Mouse (Mus musculus) CD4-positive, CD25-positive, alpha-beta regulatory T cell (primary cell): Measurements from ENCODE around the gene Spatc1l. TPM values are rescaled to one million over a fixed set of nuclear protein-coding genes. Genes with fewer than 3 reads are reported as not detected.

Experiments used
- polyA plus RNA-seq: library from polyadenylated mRNA; unstranded; fragments of 100-300 nt; shearing (Covaris generic); gene quantifications from one replicate; pipeline ENCODE4 v1.2.1, GENCODE M21; 2017

Gene Spatc1l
- 0.17 TPM for polyA plus RNA-seq

GRCm38 (mm10) chr10:76561972-76562371 lies at the start of gene Spatc1l:
Gene Spatc1l, plus strand, starts transcription at chr10:76562272.

GRCm38 (mm10) chr10:76531375-76531774 lies 30.7 kb upstream of the Spatc1l start, which contains the start of gene Lss:
Gene Lss, plus strand, starts transcription at chr10:76531588.

DNA sequence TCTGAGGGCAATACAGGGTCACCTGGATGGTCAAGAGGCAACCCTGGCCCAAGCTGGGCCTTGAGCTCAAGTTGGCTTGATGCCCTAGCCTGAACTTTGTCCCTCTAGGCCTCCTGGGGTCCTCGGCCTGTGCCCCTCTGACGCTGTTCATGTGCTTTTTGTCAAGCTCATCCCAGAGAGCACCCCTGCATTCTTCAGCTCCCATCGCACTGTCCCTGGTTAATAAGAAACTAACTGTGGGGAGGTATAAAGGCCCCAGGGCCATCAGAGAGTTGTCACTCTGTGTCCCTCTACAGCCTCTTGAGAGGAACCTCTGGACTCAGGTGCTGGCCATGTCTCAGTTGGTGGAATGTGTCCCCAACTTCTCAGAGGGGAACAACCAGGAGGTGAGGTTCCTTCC lies 13.3 kb downstream of the Spatc1l start, which contains the start of gene Ftcd:
TSS of gene Ftcd (plus strand) at position 275 of the 400 bp plus-strand sequence.

Other genes with a start within 250 kb of the Spatc1l start
- gene Dip2a, start 217.0 kb upstream of the Spatc1l start, polyA plus RNA-seq: 8.3 TPM
- 8.1 TPM for gene AC141477.1, start 121.8 kb upstream of the Spatc1l start, polyA plus RNA-seq
- gene Pcnt, start 119.5 kb upstream of the Spatc1l start, polyA plus RNA-seq: 20.7 TPM
- gene 2610028H24Rik, start 113.2 kb upstream of the Spatc1l start, polyA plus RNA-seq: not detected
- gene Mcm3ap, start 93.3 kb upstream of the Spatc1l start, polyA plus RNA-seq: 77.5 TPM
- gene Ybey, start 93.2 kb upstream of the Spatc1l start, polyA plus RNA-seq: 4.0 TPM
- gene Lss, start 30.7 kb upstream of the Spatc1l start, polyA plus RNA-seq: 10.9 TPM
- gene Ftcd, start 13.4 kb downstream of the Spatc1l start, polyA plus RNA-seq: not detected
- gene Col6a2, start 61.4 kb downstream of the Spatc1l start, polyA plus RNA-seq: not detected
- gene Col6a1, start 163.9 kb downstream of the Spatc1l start, polyA plus RNA-seq: 0.08 TPM